Mouse (Mus musculus) liver, embryonic 14.5 days (tissue): ENCODE measurements around the gene Glis2.

ENCODE experiments used
- CTCF ChIP-seq: IDR thresholded peaks from 2 replicates; pipeline ENCODE4 v1.5.1; 2016; ENCODE audit warnings: antibody characterized with exemption, low read depth, control low read depth
- EP300 ChIP-seq: IDR thresholded peaks from 2 replicates; pipeline ENCODE4 v1.6.1; 2016; ENCODE audit warnings: antibody characterized with exemption, low read depth

GRCm38 (mm10) chr16:4627105-4627504 lies 32.6 kb downstream of the Glis2 start:
- no peak for TF ChIP-seq CTCF
- no peak for TF ChIP-seq EP300
